Mouse (Mus musculus) megakaryocyte progenitor cell, adult 5-6 weeks (primary cell): Measurements from ENCODE around the gene Akap6. TPM values are rescaled to one million over a fixed set of nuclear protein-coding genes. Genes with fewer than 3 reads are reported as not detected.

Source experiments
- ATAC-seq: replicated peaks from 2 replicates; pipeline ENCODE4 v1.8.0; 2016; ENCODE audit warnings: mild to moderate bottlenecking, moderate TSS enrichment, inconsistent platforms; ENCODE audit not compliant: poor library complexity
- total RNA-seq, 2 experiments: library from RNA; stranded (forward) in 1 of 2; stranded (reverse) in 1 of 2; fragments of 157-497, 149-512 nt in 1 of 2; fragments of 200-1000 nt in 1 of 2; gene quantifications; 2 replicates each; pipeline versions ENCODE4 v1.2.3 to v1.2.4; 2015 to 2017

Akap6 gene
- total RNA-seq, 2 experiments from 2014 or later, result 0.08 TPM; not detected in 1

DNA sequence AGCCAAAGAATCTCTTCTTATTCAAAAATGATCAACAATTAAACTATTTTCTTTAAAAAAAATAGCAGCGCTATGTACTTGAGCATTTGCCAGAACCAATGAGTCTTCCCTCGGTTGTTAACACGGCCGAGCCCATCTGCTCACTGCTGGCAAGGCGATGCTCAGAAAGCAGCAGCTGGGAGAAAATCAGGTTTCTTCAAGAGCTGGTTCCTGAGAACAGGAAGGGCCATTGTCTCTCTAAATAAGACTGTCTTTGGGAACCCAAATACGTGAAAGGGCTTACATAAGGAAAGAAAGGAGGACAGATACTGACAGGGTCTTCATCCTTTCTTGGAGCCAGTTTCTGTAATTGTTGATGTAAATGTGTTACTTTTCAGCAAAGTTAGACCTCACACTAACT, 75.2 kb downstream of the Akap6 start:
- no peak for ATAC-seq

GRCm38 (mm10) chr12:52780216-52780615, 81.0 kb downstream of the Akap6 start:
- no peak for ATAC-seq

DNA sequence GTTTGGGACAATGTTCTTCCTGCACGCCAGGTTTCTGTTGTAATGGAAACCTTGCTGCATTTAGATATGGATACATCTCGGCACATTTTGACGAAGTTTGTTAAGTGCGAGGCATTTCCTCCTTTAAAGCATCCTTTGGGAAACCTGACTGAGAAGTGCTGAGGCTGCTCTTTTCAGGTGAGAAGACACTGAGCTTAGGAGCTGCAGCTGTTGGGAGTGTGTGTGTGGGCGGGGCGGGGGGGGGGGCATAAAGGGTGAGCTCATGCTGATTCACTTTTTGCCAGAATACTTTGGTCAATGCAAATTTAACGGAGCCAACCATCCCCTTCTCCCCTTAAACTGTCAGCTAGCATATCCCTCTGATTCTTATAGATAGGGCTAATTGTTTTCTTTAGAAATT, 81.9 kb downstream of the Akap6 start:
- ATAC-seq, result no peak

DNA sequence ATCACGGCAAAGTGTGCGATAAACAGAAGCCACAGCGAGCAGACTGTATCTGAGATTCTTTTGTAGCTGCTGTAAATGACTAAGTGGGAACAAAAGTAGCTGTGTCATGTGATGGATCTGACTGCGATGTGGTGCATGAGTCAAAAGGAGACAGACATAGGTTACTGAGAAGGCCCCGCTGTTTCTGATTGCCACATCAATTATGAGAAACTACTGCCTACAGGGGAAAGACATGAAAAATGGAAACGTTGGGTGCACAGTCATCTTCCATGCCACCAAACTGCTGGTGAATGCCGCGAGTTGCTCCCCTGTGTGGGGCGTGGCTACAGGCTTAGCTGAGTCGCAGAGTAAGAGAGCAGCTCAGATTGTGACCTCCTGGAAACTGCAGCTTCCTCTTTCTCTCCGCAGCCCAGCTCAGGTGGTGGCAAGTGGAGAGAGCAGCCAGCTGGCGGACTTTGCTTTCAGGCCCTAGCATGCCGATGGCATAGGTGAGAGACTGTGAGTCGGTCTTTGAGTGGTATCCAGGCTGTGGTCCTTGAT, 83.8 kb downstream of the Akap6 start:
- peak; percentile 98 for ATAC-seq

- ATAC-seq, result no peak
These were observed 86.0 kb downstream of the Akap6 start for GRCm38 (mm10) chr12:52785217-52785616.

DNA sequence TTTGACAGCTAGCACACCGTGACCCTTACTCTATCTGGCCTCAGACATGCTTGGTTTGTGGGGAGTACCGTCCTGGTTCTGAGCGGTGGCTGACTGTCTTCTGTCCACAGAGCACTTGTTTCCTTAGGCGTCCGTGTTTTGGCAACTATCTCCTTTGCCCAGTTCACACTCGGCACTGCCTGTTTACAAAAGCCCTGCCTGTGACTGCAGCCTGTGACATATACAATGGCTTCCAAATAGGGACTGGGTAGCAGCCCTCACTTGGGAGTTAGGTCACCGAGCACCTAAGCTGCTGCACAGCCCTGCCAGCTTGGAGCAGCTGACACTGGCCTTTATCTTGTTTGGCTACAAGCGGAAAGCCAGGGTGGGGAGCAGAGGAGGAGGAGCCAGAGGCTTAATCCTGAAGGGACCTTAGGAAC, 91.2 kb downstream of the Akap6 start:
- ATAC-seq, result no peak

DNA sequence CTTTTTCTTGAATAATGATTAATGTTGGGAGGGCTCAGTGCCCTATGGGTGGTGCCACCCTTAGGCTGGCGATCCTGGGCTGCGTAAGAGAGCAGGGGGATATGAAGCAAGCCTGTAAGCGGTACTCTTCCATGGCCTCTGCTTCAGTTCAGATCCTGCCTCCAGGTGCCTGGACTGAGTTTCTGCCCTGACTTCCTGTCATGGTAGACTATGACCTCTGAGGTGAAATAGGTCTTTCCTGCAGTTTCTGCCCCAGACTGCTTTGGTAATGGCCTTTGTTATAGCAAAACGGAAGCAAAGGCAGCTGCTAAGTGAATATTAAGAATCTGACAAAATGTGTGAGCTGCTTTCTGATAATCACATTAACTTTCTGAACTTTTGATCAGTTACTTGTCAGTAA, 94.9 kb downstream of the Akap6 start:
- no peak for ATAC-seq

- no peak for ATAC-seq
These were observed 96.6 kb downstream of the Akap6 start for GRCm38 (mm10) chr12:52795551-52796470.

- no peak for ATAC-seq
These were observed 97.2 kb downstream of the Akap6 start for GRCm38 (mm10) chr12:52796471-52796795.

DNA sequence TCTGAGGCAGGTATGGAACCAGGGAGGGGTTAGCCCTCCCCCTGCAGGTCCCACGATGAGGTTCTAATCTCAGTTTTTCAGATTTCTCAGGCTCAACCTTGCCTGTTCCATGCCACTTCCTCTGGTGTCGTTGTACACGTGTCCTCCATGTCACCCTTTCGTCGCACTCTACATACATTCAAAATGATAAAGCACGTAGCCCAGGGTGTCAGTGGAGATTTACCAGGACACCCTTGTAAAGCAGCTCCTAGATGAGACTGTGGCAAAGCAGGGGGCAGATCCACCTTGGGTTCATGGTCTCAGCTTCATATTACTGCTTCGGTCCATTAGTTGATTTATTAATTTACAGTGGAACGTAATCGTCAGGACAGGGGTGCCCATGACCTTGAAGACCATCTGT, 100.5 kb downstream of the Akap6 start:
- ATAC-seq, result no peak

DNA sequence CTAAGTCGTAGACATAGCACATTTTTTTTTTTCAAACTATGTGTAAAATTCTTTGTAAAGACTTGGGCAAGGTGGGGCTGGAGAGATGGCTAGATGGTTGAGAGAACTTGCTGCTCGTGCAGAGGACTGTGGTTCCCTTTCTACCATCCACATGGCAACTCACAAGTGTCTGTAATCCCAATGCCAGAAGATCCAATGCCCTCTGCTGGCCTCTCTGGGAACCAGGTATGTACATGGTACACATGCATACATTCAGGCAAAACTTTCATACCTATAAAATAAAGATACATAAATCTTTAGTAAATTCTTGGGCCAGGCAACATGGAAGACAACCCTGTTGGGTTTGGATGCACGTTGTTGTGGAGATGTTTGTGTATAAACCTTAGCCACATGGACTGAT, 107.1 kb downstream of the Akap6 start:
- ATAC-seq, result no peak

- peak; percentile 91 for ATAC-seq
These were observed 119.4 kb downstream of the Akap6 start for GRCm38 (mm10) chr12:52818588-52818987.

GRCm38 (mm10) chr12:52824774-52825173, 125.6 kb downstream of the Akap6 start:
- peak; percentile 53 for ATAC-seq

- ATAC-seq, result peak; percentile 81
These were observed 130.0 kb downstream of the Akap6 start for GRCm38 (mm10) chr12:52828944-52829736.

DNA sequence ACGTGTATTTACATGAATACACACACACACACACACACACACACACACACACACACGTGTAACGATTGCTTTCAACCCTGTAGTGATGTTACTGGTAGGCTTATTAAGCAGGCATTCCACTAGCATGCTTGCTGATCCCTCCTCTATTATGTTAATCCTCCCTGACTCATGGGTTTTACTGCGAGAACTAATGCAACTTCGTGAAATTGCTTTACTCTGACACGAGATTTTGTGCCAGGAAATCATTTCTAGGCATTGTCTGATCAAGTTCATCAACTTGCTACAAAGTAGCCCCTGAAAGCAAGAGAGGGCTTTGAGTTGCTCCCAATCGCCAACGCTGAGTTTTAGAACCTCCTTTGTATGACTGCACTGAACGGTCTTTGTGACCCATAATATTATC, 132.6 kb downstream of the Akap6 start:
- no peak for ATAC-seq

GRCm38 (mm10) chr12:52832230-52832629, 133.0 kb downstream of the Akap6 start:
- peak; percentile 70 for ATAC-seq

DNA sequence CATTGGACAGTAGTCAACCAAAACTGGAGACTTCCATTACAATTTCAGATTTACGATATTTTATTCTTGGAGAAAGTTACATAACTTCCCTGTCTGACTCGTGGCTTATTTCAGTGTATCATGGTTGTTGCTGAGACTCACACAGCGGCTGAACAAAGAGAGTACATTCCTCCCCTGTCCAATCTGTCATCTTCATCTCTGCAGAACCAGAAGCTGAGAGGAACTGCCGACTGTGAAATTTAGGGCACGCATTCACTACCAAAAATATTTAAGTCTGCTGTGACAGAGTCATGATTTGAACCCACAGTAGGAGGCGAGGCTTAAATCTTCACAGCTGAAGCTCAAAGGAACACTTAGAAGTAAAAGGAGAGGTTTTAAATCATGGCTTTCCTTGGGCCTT, 134.0 kb downstream of the Akap6 start:
- no peak for ATAC-seq

GRCm38 (mm10) chr12:52834074-52834473, 134.9 kb downstream of the Akap6 start:
- ATAC-seq, result no peak

GRCm38 (mm10) chr12:52834781-52835279, 135.6 kb downstream of the Akap6 start:
- no peak for ATAC-seq

DNA sequence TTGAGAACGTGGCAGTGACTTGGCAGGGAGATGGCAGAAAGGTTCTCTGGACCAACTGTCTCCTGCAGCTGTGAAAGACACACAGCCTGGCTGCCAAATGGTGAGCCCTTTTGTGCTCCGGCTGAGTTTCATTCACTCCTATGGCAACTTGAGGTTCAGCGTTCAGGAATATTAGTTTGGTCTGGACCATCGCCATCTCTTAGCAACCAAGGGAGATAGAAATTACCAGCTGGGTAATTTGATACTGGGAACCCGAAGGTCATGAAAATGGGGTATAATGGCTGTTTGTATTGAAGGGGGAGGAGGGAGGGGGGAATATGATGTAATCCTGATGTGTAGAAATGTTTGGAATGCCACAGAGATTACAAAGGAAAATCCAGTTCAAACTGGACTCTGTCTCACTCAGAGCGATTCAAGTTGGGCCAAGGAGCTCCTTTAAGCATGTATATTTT, 136.1 kb downstream of the Akap6 start:
- no peak for ATAC-seq

DNA sequence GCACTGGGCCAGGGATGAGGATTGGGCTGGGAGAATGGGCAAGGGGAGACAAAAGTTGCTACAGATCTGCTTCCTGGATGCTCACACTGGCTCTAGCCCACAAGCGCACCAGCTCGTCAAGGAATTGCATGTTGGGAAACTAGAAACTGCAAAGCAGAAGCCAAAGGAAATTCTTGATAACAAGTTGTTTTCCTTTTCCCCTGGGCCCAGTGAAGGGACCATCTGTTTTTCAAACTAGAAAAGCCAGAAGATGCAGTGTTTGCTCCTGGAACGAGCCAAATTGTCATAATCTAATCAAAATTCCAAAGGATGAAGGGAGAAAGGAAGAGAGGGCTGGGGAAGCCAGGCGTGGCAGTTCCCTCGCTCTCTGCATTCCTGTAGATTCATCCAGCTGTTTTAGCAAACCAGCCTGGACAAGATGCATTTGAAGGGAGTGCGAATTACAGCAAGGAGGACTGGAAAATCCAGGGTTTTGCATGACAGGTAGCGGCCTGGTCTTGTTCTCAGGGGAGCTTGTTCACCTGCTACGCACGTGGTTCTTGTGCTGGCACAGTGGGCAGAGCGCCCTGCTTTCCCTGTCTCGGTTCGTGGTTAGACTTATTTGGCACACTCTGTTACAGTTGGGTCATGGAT, 136.8 kb downstream of the Akap6 start:
- ATAC-seq, result no peak
